Mouse (Mus musculus): ENCODE results near the gene Apoa4.

DNA sequence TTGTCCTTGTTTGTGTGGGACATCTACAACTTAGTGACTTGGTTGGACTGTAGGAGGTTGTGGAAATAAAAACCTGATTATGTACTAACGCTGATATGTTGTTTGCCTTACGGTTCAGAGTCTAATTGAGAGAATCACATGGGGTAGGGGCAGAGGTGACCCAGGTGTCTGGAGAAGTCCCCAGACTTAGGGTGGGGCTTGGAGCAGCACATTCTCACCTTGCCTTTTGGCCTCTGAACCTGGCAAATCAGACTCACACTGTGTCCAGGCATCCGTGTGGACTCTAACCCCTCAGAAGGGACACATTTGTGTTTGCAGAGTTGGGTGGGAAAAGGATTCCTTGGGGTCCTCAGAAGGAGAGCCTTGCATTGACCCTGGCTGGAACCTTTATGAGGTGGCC lies 16.4 kb upstream of the Apoa4 start:
- TF ChIP-seq RCOR1 (IDR thresholded peaks at IDR 0.05; ENCODE audit: low read depth, low read length): no peak
- no peak for TF ChIP-seq ZC3H11A (IDR thresholded peaks at IDR 0.05; ENCODE audit: low read depth, low read length)
- TF ChIP-seq CTCF (IDR thresholded peaks at IDR 0.05 in 2 of 3, conservative IDR thresholded peaks at IDR 0.05 in 1 of 3; ENCODE audit: control insufficient read depth in 1 of 3, insufficient read depth in 1 of 3, low read depth in 2 of 3, low read length in 3 of 3, poor library complexity in 1 of 3, severe bottlenecking in 1 of 3): no peak
- no peak for TF ChIP-seq MAFK (IDR thresholded peaks at IDR 0.05; ENCODE audit: borderline replicate concordance, low read depth, low read length)
- no peak for TF ChIP-seq GATA1 (IDR thresholded peaks at IDR 0.05; ENCODE audit: low read depth, low read length)
- TF ChIP-seq GABPA (IDR thresholded peaks at IDR 0.05; ENCODE audit: low read depth, low read length): no peak
- no peak for TF ChIP-seq POLR2AphosphoS2 (IDR thresholded peaks at IDR 0.05; ENCODE audit: low read length)
- TF ChIP-seq EP300 (IDR thresholded peaks at IDR 0.05; ENCODE audit: low read depth in 1 of 2, low read length in 2 of 2): no peak
- TF ChIP-seq CHD2 (IDR thresholded peaks at IDR 0.05; ENCODE audit: low read length): no peak
- TF ChIP-seq SMC3 (IDR thresholded peaks at IDR 0.05; ENCODE audit: low read depth, low read length): no peak
- no peak for TF ChIP-seq POLR2A (IDR thresholded peaks at IDR 0.05; ENCODE audit: control insufficient read depth in 1 of 2, insufficient read depth in 1 of 2, low read depth in 1 of 2, low read length in 2 of 2, poor library complexity in 1 of 2)
- no peak for TF ChIP-seq TBP (IDR thresholded peaks at IDR 0.05; ENCODE audit: low read depth, low read length)
- no peak for TF ChIP-seq ZKSCAN1 (IDR thresholded peaks at IDR 0.05; ENCODE audit: low read depth, low read length)

Data from MEL (cell line).